Mouse (Mus musculus) hindbrain, embryonic 16.5 days (tissue): ENCODE results near the gene Bsn. TPM values are rescaled to one million over a fixed set of nuclear protein-coding genes. Genes with fewer than 3 reads are reported as not detected.

Experiments used
- ATAC-seq: fragments of 200-750 bp; cut with Nextera tagmentation; 2 replicates; pipeline ENCODE4 v1.8.0; 2017; ENCODE audit warnings: moderate TSS enrichment, moderate library complexity
- H3K27ac ChIP-seq: fragments of 300-500 bp; sonication (generic); 2 replicates; pipeline ENCODE4 v1.5.1; 2014; ENCODE audit warnings: low read depth, mild to moderate bottlenecking, control low read depth, low read length, moderate library complexity
- H3K27me3 ChIP-seq: fragments of 300-500 bp; sonication (generic); replicated peaks from 2 replicates; pipeline ENCODE4 v1.6.1; 2014; ENCODE audit warnings: low read length; ENCODE audit not compliant: control insufficient read depth, insufficient read depth
- H3K36me3 ChIP-seq: fragments of 300-500 bp; sonication (generic); 2 replicates; pipeline ENCODE4 v1.6.1; 2014; ENCODE audit warnings: mild to moderate bottlenecking, low read length, moderate library complexity, mixed read lengths; ENCODE audit not compliant: control insufficient read depth, insufficient read depth
- H3K4me1 ChIP-seq: fragments of 300-500 bp; sonication (generic); 2 replicates; pipeline ENCODE4 v1.6.1; 2014; ENCODE audit warnings: low read depth, low read length; ENCODE audit not compliant: control insufficient read depth, insufficient read depth
- H3K4me2 ChIP-seq: fragments of 300-500 bp; sonication (generic); 2 replicates; pipeline ENCODE4 v1.6.1; 2014; ENCODE audit warnings: mild to moderate bottlenecking, low read length, control low read depth, moderate library complexity
- H3K4me3 ChIP-seq: fragments of 300-500 bp; sonication (generic); 2 replicates; pipeline ENCODE4 v1.5.1; 2014; ENCODE audit warnings: mild to moderate bottlenecking, low read length, control low read depth, moderate library complexity
- H3K9ac ChIP-seq: fragments of 300-500 bp; sonication (generic); 2 replicates; pipeline ENCODE4 v1.6.1; 2014; ENCODE audit warnings: low read depth, mild to moderate bottlenecking, control low read depth, low read length, moderate library complexity
- H3K9me3 ChIP-seq: fragments of 300-500 bp; sonication (generic); 2 replicates; pipeline ENCODE4 v1.6.1; 2014; ENCODE audit warnings: mild to moderate bottlenecking, low read length, moderate library complexity; ENCODE audit not compliant: control insufficient read depth
- WGBS: fragments of 180-500 bp; shearing (Covaris S2); extraction: QIAGEN DNeasy Blood & Tissue Kit; methylation state at CpG from one replicate; pipeline ENCODE4 v1.1.7; 2014; 5-methylcytosine and 5-hydroxymethylcytosine counted together
- polyA plus RNA-seq: library from polyadenylated mRNA; unstranded; fragments of >200 nt; fragmentation: Nextera tagmentation; extraction: Ambion mirVana; gene quantifications from 2 replicates; pipeline ENCODE4 v1.2.1, GENCODE M21; 2015

Bsn gene
- polyA plus RNA-seq, 1 experiment from 2014 or later = 9.5 TPM

GRCm38 (mm10) chr9:108065491-108066011 is 124.6 kb downstream of the Bsn start:
- peak; percentile 74; the same call in 1 of the 2 replicates for ATAC-seq
- Histone ChIP-seq H3K9me3 (no peaks in the 10 kb centered on the region), H3K27me3 (no peaks in the 10 kb centered on the region), H3K4me1 (no peaks in the 10 kb centered on the region), H3K4me2 (no peak overlapping the region), H3K27ac (no peak overlapping the region), H3K36me3 (peaks cover 24% of the 10 kb centered on the region), H3K4me3 (no peak overlapping the region), H3K9ac (no peak overlapping the region)
- 55% methylated on average over 5 of the region's 5 CpGs for WGBS

- H3K9ac ChIP-seq = no peak overlapping the region
- no peaks in the 10 kb centered on the region for H3K27me3 ChIP-seq
- H3K9me3 ChIP-seq = no peaks in the 10 kb centered on the region
- no peak overlapping the region for H3K27ac ChIP-seq
- H3K4me3 ChIP-seq = no peak overlapping the region
- ATAC-seq = no peak
- peaks cover 28% of the 10 kb centered on the region for H3K36me3 ChIP-seq
- no peaks in the 10 kb centered on the region for H3K4me1 ChIP-seq
- WGBS = 90% methylated on average over 12 of the region's 12 CpGs
- no peak overlapping the region for H3K4me2 ChIP-seq
These were observed 126.8 kb downstream of the Bsn start for GRCm38 (mm10) chr9:108063361-108063760.

- no peak for ATAC-seq
- peaks cover 34% of the 10 kb centered on the region for H3K36me3 ChIP-seq
These were observed 128.0 kb downstream of the Bsn start for GRCm38 (mm10) chr9:108062142-108062541.

GRCm38 (mm10) chr9:108058291-108058690 is 131.9 kb downstream of the Bsn start:
- no peak overlapping the region for H3K4me3 ChIP-seq
- H3K27me3 ChIP-seq = no peaks in the 10 kb centered on the region
- peaks cover 32% of the 10 kb centered on the region for H3K36me3 ChIP-seq
- no peaks in the 10 kb centered on the region for H3K9me3 ChIP-seq
- no peak overlapping the region for H3K4me2 ChIP-seq
- 93% methylated on average over 9 of the region's 9 CpGs for WGBS
- no peak overlapping the region for H3K27ac ChIP-seq
- H3K9ac ChIP-seq = no peak overlapping the region
- no peaks in the 10 kb centered on the region for H3K4me1 ChIP-seq
- ATAC-seq = no peak

More at GRCm38 (mm10) chr9:108062142-108062541, 128.0 kb downstream of the Bsn start:
- H3K9ac ChIP-seq = no peak overlapping the region
- no peaks in the 10 kb centered on the region for H3K4me1 ChIP-seq
- no peak overlapping the region for H3K4me2 ChIP-seq
- 61% methylated on average over 2 of the region's 3 CpGs for WGBS
- no peak overlapping the region for H3K4me3 ChIP-seq
- H3K27me3 ChIP-seq = no peaks in the 10 kb centered on the region
- H3K27ac ChIP-seq = no peak overlapping the region
- H3K9me3 ChIP-seq = no peaks in the 10 kb centered on the region

- no peak for ATAC-seq
- H3K9me3 ChIP-seq = no peaks in the 10 kb centered on the region
- peaks cover 26% of the 10 kb centered on the region for H3K36me3 ChIP-seq
- H3K27ac ChIP-seq = no peak overlapping the region
- H3K4me3 ChIP-seq = no peak overlapping the region
- H3K4me2 ChIP-seq = no peak overlapping the region
- no peaks in the 10 kb centered on the region for H3K27me3 ChIP-seq
- 89% methylated on average over 5 of the region's 5 CpGs for WGBS
- peaks cover 5% of the 10 kb centered on the region; the same call in 1 of the 2 replicates for H3K4me1 ChIP-seq
- H3K9ac ChIP-seq = no peak overlapping the region
These were observed 133.0 kb downstream of the Bsn start for GRCm38 (mm10) chr9:108057262-108057562.

- H3K27me3 ChIP-seq = no peaks in the 10 kb centered on the region
- ATAC-seq = no peak
- 77% methylated on average over 28 of the region's 28 CpGs for WGBS
- H3K9me3 ChIP-seq = no peaks in the 10 kb centered on the region
- H3K4me3 ChIP-seq = no peak overlapping the region
- no peak overlapping the region for H3K9ac ChIP-seq
- peaks cover 26% of the 10 kb centered on the region for H3K36me3 ChIP-seq
- H3K27ac ChIP-seq = no peak overlapping the region
- H3K4me1 ChIP-seq = peaks cover 5% of the 10 kb centered on the region; the same call in 1 of the 2 replicates
- no peak overlapping the region for H3K4me2 ChIP-seq
These were observed 133.6 kb downstream of the Bsn start for GRCm38 (mm10) chr9:108056361-108057261.

GRCm38 (mm10) chr9:108055661-108056237 is 134.4 kb downstream of the Bsn start:
- H3K9ac ChIP-seq = no peak overlapping the region
- H3K9me3 ChIP-seq = no peaks in the 10 kb centered on the region
- 85% methylated on average over 6 of the region's 6 CpGs for WGBS
- H3K36me3 ChIP-seq = peaks cover 26% of the 10 kb centered on the region
- H3K4me1 ChIP-seq = peaks cover 5% of the 10 kb centered on the region; the same call in 1 of the 2 replicates
- H3K27me3 ChIP-seq = no peaks in the 10 kb centered on the region
- ATAC-seq = no peak
- H3K4me2 ChIP-seq = no peak overlapping the region
- H3K27ac ChIP-seq = no peak overlapping the region
- no peak overlapping the region for H3K4me3 ChIP-seq

- peaks cover 24% of the 10 kb centered on the region for H3K36me3 ChIP-seq
- no peak overlapping the region for H3K9ac ChIP-seq
- H3K4me2 ChIP-seq = no peak overlapping the region
- 89% methylated on average over 1 of the region's 1 CpGs for WGBS
- H3K27me3 ChIP-seq = no peaks in the 10 kb centered on the region
- no peak overlapping the region for H3K27ac ChIP-seq
- peaks cover 7% of the 10 kb centered on the region for H3K4me1 ChIP-seq
- no peak for ATAC-seq
- no peaks in the 10 kb centered on the region for H3K9me3 ChIP-seq
- no peak overlapping the region for H3K4me3 ChIP-seq
These were observed 135.1 kb downstream of the Bsn start for GRCm38 (mm10) chr9:108055061-108055460.

- no peaks in the 10 kb centered on the region for H3K27me3 ChIP-seq
- H3K9ac ChIP-seq = no peak overlapping the region
- no peak overlapping the region for H3K4me2 ChIP-seq
- H3K4me3 ChIP-seq = no peak overlapping the region
- no peaks in the 10 kb centered on the region for H3K9me3 ChIP-seq
- peaks cover 12% of the 10 kb centered on the region for H3K4me1 ChIP-seq
- 89% methylated on average over 22 of the region's 22 CpGs for WGBS
- ATAC-seq = no peak
- H3K27ac ChIP-seq = no peak overlapping the region
- peaks cover 21% of the 10 kb centered on the region for H3K36me3 ChIP-seq
These were observed 135.7 kb downstream of the Bsn start for GRCm38 (mm10) chr9:108054331-108055040.
